Mouse (Mus musculus) spleen, adult 2 months (tissue): ENCODE data around the gene Rad51b. TPM values are rescaled to one million over a fixed set of nuclear protein-coding genes. Genes with fewer than 3 reads are reported as not detected.

Experiments used
- DNase-seq, 2 experiments: peaks; one replicate each; pipeline versions ENCODE4 v3.0.0 to v3.0.0-alpha.2; 2012 to 2021; ENCODE audit warnings: low spot score in 2 of 2, low read depth in 1 of 2
- H3K27ac ChIP-seq: fragments of 200-500 bp; 2 replicates; pipeline ENCODE4 v1.5.1; 2012; ENCODE audit warnings: low read length, inconsistent platforms; ENCODE audit not compliant: insufficient read depth
- H3K27me3 ChIP-seq: fragments of 200-500 bp; 2 replicates; pipeline ENCODE4 v1.6.1; 2012; ENCODE audit warnings: mild to moderate bottlenecking, moderate library complexity, low read length, inconsistent platforms; ENCODE audit not compliant: control insufficient read depth, insufficient read depth
- H3K36me3 ChIP-seq: fragments of 200-500 bp; 2 replicates; pipeline ENCODE4 v1.6.1; 2012; ENCODE audit warnings: mild to moderate bottlenecking, low read length, inconsistent platforms; ENCODE audit not compliant: control insufficient read depth, insufficient read depth
- H3K4me1 ChIP-seq: fragments of 200-500 bp; 2 replicates; pipeline ENCODE4 v1.6.1; 2011; ENCODE audit warnings: inconsistent platforms; ENCODE audit not compliant: control insufficient read depth, insufficient read depth, insufficient read length
- H3K4me3 ChIP-seq: fragments of 200-500 bp; 2 replicates; pipeline ENCODE4 v1.5.1; 2011; ENCODE audit warnings: mild to moderate bottlenecking, inconsistent platforms; ENCODE audit not compliant: insufficient read depth, insufficient read length; ENCODE audit errors: extremely low read depth
- CTCF ChIP-seq: fragments of 200-500 bp; IDR thresholded peaks from 2 replicates; pipeline ENCODE4 v1.5.1; 2011; ENCODE audit warnings: mild to moderate bottlenecking, inconsistent platforms; ENCODE audit not compliant: insufficient read depth, insufficient read length, insufficient replicate concordance; ENCODE audit errors: extremely low read depth
- POLR2A ChIP-seq: fragments of 200-500 bp; IDR thresholded peaks from 2 replicates; pipeline ENCODE4 v1.6.1; 2011; ENCODE audit warnings: low read depth, low read length, inconsistent platforms
- WGBS: fragments of 180-500 bp; shearing (Covaris S2); methylation state at CpG from one replicate; pipeline ENCODE4 v1.1.7; 2018; 5-methylcytosine and 5-hydroxymethylcytosine counted together
- polyA plus RNA-seq: library from polyadenylated mRNA; depleted of rRNA; stranded (reverse); fragments of >200 nt; gene quantifications from 2 replicates; pipeline ENCODE4 v1.2.3, GENCODE M21; 2012; rRNA removed

The Rad51b gene
- polyA plus RNA-seq, 1 experiment = 0.26 TPM

- Histone ChIP-seq H3K27ac (peak overlapping the region; percentile 22; the same call in 1 of the 2 replicates), H3K27me3 (no peaks in the 10 kb centered on the region), H3K36me3 (no peaks in the 10 kb centered on the region), H3K4me3 (no peak overlapping the region), H3K4me1 (no peaks in the 10 kb centered on the region)
- DNase-seq = no peak
- no peak for TF ChIP-seq POLR2A
- no peak for TF ChIP-seq CTCF
- 71% methylated on average over 2 of the region's 2 CpGs for WGBS
Measured at GRCm38 (mm10) chr12:79860248-79860555, 563.1 kb downstream of the Rad51b start.

Other genes with a start within 250 kb of the Rad51b start
- 9.0 and 14.9 TPM in 2 replicates for gene Pigh, start 207.6 kb upstream of the Rad51b start, polyA plus RNA-seq
- gene Arg2, start 166.5 kb upstream of the Rad51b start, polyA plus RNA-seq = 0.47 and 0.76 TPM in 2 replicates
- gene Vti1b, start 124.6 kb upstream of the Rad51b start, polyA plus RNA-seq = 25.0 and 25.6 TPM in 2 replicates
- 4.3 and 6.0 TPM in 2 replicates for gene Rdh11, start 105.0 kb upstream of the Rad51b start, polyA plus RNA-seq
- 6.5 and 7.0 TPM in 2 replicates for gene Rdh12, start 88.4 kb upstream of the Rad51b start, polyA plus RNA-seq
- gene Zfyve26, start 978 bp upstream of the Rad51b start, polyA plus RNA-seq = 28.7 and 29.4 TPM in 2 replicates